In genomic region chr12:105981121-105981973, GRCm38 (mm10) we compare ENCODE assay signal across 8 mouse cellular contexts. TPM values are rescaled to one million over a fixed set of nuclear protein-coding genes. Genes with fewer than 3 reads are reported as not detected.
A peak's percentile ranks its signal among the peaks of the same experiment; 100 is the strongest.
DNase-seq lines count a peak whose midpoint lies in the region; ATAC-seq and TF ChIP-seq lines count a peak whose summit lies in the region.

No protein-coding gene starts in this region.

- ATAC-seq in intestine, embryonic 16.5 days = peak; percentile 85

- H3K9me3 ChIP-seq in intestine, embryonic 16.5 days (ENCODE audit: control insufficient read depth, low read length) = no peaks in the 10 kb centered on the region

- H3K4me2 ChIP-seq in intestine, embryonic 16.5 days (ENCODE audit: low read depth, low read length) = peak overlapping the region; percentile 43

- H3K4me1 ChIP-seq in intestine, embryonic 16.5 days (ENCODE audit: control insufficient read depth, insufficient read depth, low read length) = no peaks in the 10 kb centered on the region
- 0 out of 2 replicates have a peak, but pooled peaks cover 2% of the 10 kb centered on the region for H3K4me1 ChIP-seq in lung, adult 2 months (ENCODE audit: control insufficient read depth, insufficient read depth, low read length)

- peak overlapping the region; percentile 12 for H3K4me3 ChIP-seq in intestine, embryonic 16.5 days (ENCODE audit: low read length)
- peak overlapping the region; percentile 1 for H3K4me3 ChIP-seq in lung, adult 2 months (replicated peaks; ENCODE audit: extremely low read depth, low read depth, low read length)

- H3K36me3 ChIP-seq in intestine, embryonic 16.5 days (ENCODE audit: control insufficient read depth, insufficient read depth, low read length) = no peaks in the 10 kb centered on the region

- H3K9ac ChIP-seq in intestine, embryonic 16.5 days (ENCODE audit: low read depth, low read length) = no peak overlapping the region; the same call in 1 of the 2 replicates

- no peak for TF ChIP-seq CTCF in lung, adult 2 months (IDR thresholded peaks at IDR 0.05; ENCODE audit: insufficient read depth, low read length)

- 34% methylated on average over 10 of the region's 16 CpGs for WGBS in intestine, embryonic 16.5 days
- 22% methylated on average over 10 of the region's 16 CpGs for WGBS in lung, adult 2 months

- no peaks in the 10 kb centered on the region for H3K27me3 ChIP-seq in intestine, embryonic 16.5 days (replicated peaks; ENCODE audit: control insufficient read depth, insufficient read depth, low read length)

- peak; percentile 17 for DNase-seq in thymus, postnatal 4 days
- DNase-seq in thymus, postnatal 14 days = no peak
- peak; percentile 33 for DNase-seq in embryo, embryonic 9.5 days (ENCODE audit: extremely low spot score)
- peak; percentile 25 for DNase-seq in lung, adult 2 months
- DNase-seq in cerebellum, postnatal 36 days = no peak
- no peak for DNase-seq in gastrocnemius, postnatal 25 days
- no peak for DNase-seq in T-cell, adult 2 months (ENCODE audit: low spot score)

- no peak overlapping the region for H3K27ac ChIP-seq in intestine, embryonic 16.5 days (ENCODE audit: low read length)

- no peak for TF ChIP-seq POLR2A in lung, adult 2 months (IDR thresholded peaks at IDR 0.05; ENCODE audit: borderline replicate concordance, extremely low read depth, low read depth, low read length)

RNA-seq across cellular contexts. Expression of gene Vrk1, which starts 28.7 kb away (rescaled TPM):
- 52.7 and 61.2 TPM in 2 replicates for polyA plus RNA-seq in intestine, embryonic 16.5 days (2015; fragmentation: Nextera tagmentation; extraction: Ambion mirVana)
- polyA plus RNA-seq in lung, adult 2 months (2012; rRNA removed) = 5.2 and 7.9 TPM in 2 replicates
- 1 to 10 TPM; 3.0 to 3.4 TPM for total RNA-seq in gastrocnemius, postnatal 25 days (2021)

Comparison
In these comparisons a context has a peak if more than half of its experiments do, and no peak if none do; other contexts are left out.
1. DNase-seq: peak in thymus, postnatal 4 days (single experiment), embryo, embryonic 9.5 days (single experiment) and lung, adult 2 months (single experiment); none in thymus, postnatal 14 days (single experiment), cerebellum, postnatal 36 days (0 of 2), gastrocnemius, postnatal 25 days (single experiment) and T-cell, adult 2 months (single experiment).